In genomic region chr5:115348546-115349224, GRCm38 (mm10) we compare ENCODE assay signal across 7 mouse cellular contexts. TPM values are rescaled to one million over a fixed set of nuclear protein-coding genes. Genes with fewer than 3 reads are reported as not detected.
DNase-seq lines count a peak whose midpoint lies in the region; ATAC-seq lines count a peak whose summit lies in the region.

Cox6a1 (minus strand) TSS chr5:115348981.

- no peaks in the 10 kb centered on the region for H3K9me3 ChIP-seq in intestine, embryonic 16.5 days (ENCODE audit: control insufficient read depth, low read length)
- no peaks in the 10 kb centered on the region for H3K9me3 ChIP-seq in midbrain, embryonic 11.5 days (ENCODE audit: control insufficient read depth, low read length)

- peak within 1 kb of the TSS; percentile 90 for H3K9ac ChIP-seq in intestine, embryonic 16.5 days (ENCODE audit: low read depth, low read length)
- peak within 1 kb of the TSS; percentile 78 for H3K9ac ChIP-seq in midbrain, embryonic 11.5 days (ENCODE audit: low read length)

- peak within 1 kb of the TSS; percentile 84 for H3K27ac ChIP-seq in intestine, embryonic 16.5 days (ENCODE audit: low read length)
- H3K27ac ChIP-seq in midbrain, embryonic 11.5 days (ENCODE audit: low read depth, low read length), result peak within 1 kb of the TSS; percentile 77; the same call in 1 of the 2 replicates

- H3K36me3 ChIP-seq in intestine, embryonic 16.5 days (ENCODE audit: control insufficient read depth, insufficient read depth, low read length), result peaks cover 13% of the 10 kb centered on the region; the same call in 1 of the 2 replicates
- H3K36me3 ChIP-seq in midbrain, embryonic 11.5 days (ENCODE audit: control insufficient read depth, insufficient read depth, low read length), result peaks cover 15% of the 10 kb centered on the region

- H3K27me3 ChIP-seq in intestine, embryonic 16.5 days (replicated peaks; ENCODE audit: control insufficient read depth, insufficient read depth, low read length), result no peaks in the 10 kb centered on the region
- H3K27me3 ChIP-seq in midbrain, embryonic 11.5 days (ENCODE audit: control insufficient read depth, insufficient read depth, low read length), result no peaks in the 10 kb centered on the region

- H3K4me1 ChIP-seq in intestine, embryonic 16.5 days (ENCODE audit: control insufficient read depth, insufficient read depth, low read length), result peaks cover 10% of the 10 kb centered on the region; the same call in 1 of the 2 replicates
- H3K4me1 ChIP-seq in midbrain, embryonic 11.5 days (ENCODE audit: control insufficient read depth, insufficient read depth, low read length), result peaks cover 14% of the 10 kb centered on the region

- DNase-seq in adrenal gland, adult 8-10 months, result peak; percentile 96
- peak; percentile 98 for DNase-seq in embryo, embryonic 9.5 days (ENCODE audit: extremely low spot score)
- DNase-seq in gastrocnemius, postnatal 4 days (ENCODE audit: low spot score in 2 of 2), result peak; percentile 95 to 98
- DNase-seq in left cerebral cortex, postnatal 36 days (ENCODE audit: low spot score in 2 of 2), result peak; percentile 98 to 99
- peak; percentile 100 for DNase-seq in midbrain, embryonic 11.5 days (ENCODE audit: low spot score, missing footprints)
- DNase-seq in skeletal muscle tissue, adult 2 months (ENCODE audit: low read depth, low spot score), result peak; percentile 99

- WGBS in intestine, embryonic 16.5 days, result under 1% methylated on average over 70 of the region's 74 CpGs
- WGBS in midbrain, embryonic 11.5 days, result under 1% methylated on average over 74 of the region's 74 CpGs

- H3K4me3 ChIP-seq in intestine, embryonic 16.5 days (ENCODE audit: low read length), result peak within 1 kb of the TSS; percentile 94
- peak within 1 kb of the TSS; percentile 89 for H3K4me3 ChIP-seq in midbrain, embryonic 11.5 days (ENCODE audit: low read depth, low read length)

- intact Hi-C loops in left cerebral cortex, postnatal 36 days (cut with DNase I), result no loop called here

- H3K4me2 ChIP-seq in intestine, embryonic 16.5 days (ENCODE audit: low read depth, low read length), result peak within 1 kb of the TSS; percentile 88
- peak within 1 kb of the TSS; percentile 85 for H3K4me2 ChIP-seq in midbrain, embryonic 11.5 days

- peak; percentile 92 for ATAC-seq in intestine, embryonic 16.5 days
- ATAC-seq in midbrain, embryonic 11.5 days (ENCODE audit: low FRiP score), result peak; percentile 95

RNA-seq across cellular contexts. Expression of gene Cox6a1, which starts in this region (rescaled TPM):
- total RNA-seq in adrenal gland, adult 8-10 months (2022), result 1,000 to 10,000 TPM in 2 of 4 experiments, 100 to 1,000 TPM in 2; 703 to 1,239 (median 893) TPM
- 100 to 1,000 TPM; 236 to 243 TPM for total RNA-seq in gastrocnemius, postnatal 4 days (2021)
- polyA plus RNA-seq in intestine, embryonic 16.5 days (2015; fragmentation: Nextera tagmentation; extraction: Ambion mirVana), result 1,462 and 1,500 TPM in 2 replicates
- 100 to 1,000 TPM; 677 to 817 TPM for total RNA-seq in left cerebral cortex, postnatal 36 days (2021)
- polyA plus RNA-seq in midbrain, embryonic 11.5 days (2014; fragmentation: Nextera tagmentation; extraction: Ambion mirVana), result 745 and 840 TPM in 2 replicates

Comparison
In these comparisons a context has a peak if more than half of its experiments do, and no peak if none do; other contexts are left out.
1. Peak in every context shown above with its lines: DNase-seq, ATAC-seq, H3K4me3 ChIP-seq and H3K27ac ChIP-seq.